Mouse (Mus musculus) 3T3-L1 (cell line): ENCODE results near the gene Rbpj.

ENCODE experiments used
- DNase-seq: peaks from one replicate; pipeline ENCODE4 v3.0.0-alpha.2; 2015; ENCODE audit warnings: low read depth, low spot score

The Rbpj gene

DNA sequence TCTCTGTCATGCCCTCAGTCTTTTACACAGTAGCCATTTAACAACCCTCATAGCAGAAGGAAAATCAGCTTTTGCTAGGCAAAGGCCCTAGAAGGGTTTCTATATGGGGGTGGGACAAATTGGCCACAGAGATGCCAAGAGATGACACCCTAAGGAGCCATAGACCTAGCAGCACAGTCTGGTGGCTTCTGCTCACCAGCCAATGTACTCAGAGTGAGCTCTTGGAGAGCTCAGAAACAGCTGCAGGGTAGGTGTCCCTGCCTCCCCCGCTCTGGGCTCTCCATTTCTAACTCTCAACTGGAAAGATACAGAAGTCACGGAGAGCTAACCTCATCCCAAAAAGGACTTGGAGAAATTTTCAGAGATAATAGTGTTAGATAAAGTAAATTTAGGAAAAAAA lies 44.0 kb downstream of the Rbpj start:
- no peak for DNase-seq

DNA sequence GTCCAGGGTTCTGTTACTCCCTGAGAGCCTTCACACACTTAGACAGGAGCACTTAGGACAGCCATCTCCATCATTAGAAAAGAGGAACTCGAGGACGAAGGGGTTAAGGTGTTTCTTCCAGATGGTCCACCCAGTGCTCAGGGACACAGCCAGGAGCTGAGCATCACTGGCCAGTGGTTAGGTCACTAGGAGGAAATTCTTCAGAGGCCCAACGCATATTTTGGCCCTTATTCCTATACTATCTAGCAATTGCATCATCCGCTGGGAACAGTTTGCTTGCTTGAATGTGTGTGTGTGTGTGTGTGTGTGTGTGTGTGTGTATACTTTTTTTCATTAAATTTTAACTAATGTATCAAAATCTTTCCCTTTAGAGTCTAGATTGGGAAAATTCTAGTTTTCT lies 45.5 kb downstream of the Rbpj start:
- peak; percentile 92 for DNase-seq

DNA sequence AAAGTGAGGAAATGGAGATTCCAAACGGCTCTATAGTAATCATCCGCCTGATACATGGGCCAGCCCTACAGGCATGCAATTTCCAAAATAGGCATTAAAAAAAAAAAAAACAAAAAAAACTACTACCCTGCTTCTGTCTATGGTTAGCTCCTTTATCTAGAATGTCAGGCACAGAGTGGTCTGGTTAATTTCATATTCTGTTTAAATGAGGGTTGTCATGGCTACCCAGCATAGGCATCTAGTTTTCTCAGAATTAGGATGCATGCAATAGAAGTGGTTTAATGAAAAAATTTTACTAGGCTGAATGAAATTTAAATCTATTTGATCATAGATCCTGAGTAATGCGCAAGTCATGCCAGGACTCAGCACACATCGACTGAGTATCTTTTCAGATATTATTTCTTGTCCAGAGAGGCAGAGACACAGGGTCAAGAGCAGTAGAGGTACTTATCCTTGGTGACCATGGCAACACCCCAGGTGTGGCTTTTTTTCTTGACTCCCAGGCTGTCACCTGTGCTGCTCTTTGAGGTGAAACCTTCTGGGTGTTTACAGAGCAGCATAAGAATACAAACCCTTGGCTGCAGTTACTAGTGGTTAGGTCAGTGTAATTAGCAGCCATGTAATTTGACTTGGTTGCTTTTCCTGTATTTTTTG lies 49.1 kb downstream of the Rbpj start:
- DNase-seq: no peak

DNA sequence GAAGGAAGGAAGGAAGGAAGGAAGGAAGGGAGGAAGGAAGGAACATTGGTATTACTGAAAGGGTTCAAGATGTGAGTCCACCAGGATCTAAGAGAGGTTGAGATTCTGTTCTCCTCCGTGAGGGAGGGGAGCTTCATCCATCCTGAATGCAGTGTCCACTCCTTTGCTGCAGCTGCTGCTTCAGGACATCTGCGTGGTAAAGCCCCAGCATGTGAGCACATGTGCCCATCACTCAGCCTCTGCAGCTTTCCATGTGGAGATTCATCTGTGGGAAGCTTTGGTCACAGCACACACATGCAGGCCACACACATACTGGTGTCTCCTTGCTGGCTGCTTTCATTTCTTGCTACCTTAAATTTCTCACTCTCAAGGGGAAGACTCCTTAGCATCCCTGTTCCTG lies 50.5 kb downstream of the Rbpj start:
- no peak for DNase-seq

DNA sequence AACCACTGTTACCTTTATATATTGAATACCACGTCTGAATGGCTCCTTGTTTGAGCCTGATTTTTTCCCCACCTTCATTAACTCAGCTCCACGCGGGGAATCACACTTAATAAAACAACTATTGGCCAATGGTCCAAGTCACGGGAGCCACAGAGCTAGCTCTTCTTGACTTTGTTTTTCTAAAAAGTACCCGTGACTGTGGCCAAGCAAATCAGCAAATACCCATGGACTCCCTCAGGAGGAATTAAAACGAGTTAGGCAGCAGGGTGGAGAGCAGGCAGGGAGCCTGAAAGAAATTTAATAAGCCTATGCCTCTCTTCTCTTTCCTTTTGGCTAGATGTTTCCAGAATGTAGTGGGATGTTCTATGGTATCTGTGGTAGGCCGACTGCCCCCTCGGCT lies 51.9 kb downstream of the Rbpj start:
- no peak for DNase-seq

DNA sequence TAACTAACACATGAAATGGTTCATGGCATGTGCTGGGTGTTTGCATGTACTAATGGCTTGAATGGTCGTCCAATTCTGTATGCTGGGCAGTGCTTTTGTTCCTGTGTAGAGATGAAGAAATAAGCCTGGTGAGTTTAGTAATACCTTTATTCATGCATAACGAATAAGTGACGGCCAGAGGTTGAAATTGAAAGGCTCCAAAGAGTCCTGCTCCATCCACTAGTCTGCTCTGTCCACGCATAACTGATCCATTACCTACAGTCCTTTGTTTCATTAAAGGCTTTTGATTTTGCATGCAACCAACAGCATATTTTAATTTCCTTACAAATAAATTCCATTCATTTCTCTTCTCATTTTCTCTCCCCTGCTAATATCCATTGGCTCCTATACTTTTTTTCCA lies 53.2 kb downstream of the Rbpj start:
- no peak for DNase-seq

DNA sequence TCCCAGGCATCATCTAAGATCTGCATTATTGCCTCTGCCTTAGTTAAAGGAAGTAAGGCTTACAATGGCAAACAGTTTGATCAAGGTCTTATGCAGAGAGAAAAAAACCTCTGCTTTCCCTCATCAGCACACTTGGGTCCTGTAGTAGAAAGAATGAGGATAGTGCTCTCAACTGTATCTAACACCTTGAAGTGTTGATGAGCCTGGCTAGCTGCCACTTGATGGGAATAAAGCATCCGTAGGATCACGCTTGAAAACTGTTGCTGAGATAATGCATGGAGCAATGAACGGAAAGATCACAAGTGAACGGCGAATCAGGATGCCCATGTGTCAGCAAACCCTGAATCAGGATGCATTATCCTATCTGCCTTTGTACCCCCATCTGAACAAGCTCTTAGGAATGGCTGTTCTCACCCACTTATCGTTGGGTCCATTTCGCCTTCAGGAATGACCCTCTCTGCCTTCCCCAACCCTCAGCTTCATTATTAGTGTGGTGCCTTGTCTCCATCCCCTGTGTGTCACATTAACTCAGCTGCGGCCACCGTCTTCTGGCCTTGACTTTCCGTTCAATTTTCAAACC lies 54.1 kb downstream of the Rbpj start:
- DNase-seq: no peak

DNA sequence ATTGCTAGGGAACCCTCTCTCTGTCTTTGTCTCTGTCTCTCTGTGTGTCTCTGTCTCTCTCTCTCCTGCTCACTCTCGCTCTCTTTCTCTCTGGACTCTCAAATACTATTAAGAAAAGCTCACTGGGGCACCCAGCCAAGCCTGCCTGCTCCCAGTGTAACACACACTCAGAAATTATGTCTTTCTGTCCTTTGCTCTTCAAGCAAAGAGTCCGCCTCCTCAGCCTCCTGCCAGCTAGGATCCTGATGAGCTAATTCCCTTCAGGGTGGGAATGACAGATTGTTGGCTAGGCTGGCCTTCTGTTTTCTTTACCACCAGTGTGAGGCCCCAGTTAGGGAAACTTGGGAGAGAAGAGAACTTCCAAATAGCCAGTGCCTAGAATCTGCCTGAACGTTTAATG lies 57.1 kb downstream of the Rbpj start:
- peak; percentile 98 for DNase-seq

DNA sequence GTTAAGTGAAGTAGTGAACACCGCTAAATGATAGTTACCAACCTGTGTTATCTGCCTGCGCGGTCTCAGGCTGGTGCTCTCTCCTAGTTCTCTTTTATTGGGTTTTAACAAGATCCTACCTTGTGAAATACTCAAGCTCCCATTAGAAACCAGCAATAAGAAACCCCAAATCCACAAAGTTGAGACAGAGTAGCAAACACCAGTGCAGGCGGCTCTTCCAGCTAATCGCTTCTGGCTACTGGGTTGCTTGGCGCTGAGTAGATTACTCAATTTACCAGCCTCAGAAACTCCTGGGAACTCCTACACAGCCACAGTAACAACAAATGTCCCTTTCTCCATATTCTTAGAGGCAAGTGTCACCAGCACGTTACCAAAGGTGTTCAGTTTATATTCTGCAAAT lies 58.2 kb downstream of the Rbpj start:
- DNase-seq: no peak

DNA sequence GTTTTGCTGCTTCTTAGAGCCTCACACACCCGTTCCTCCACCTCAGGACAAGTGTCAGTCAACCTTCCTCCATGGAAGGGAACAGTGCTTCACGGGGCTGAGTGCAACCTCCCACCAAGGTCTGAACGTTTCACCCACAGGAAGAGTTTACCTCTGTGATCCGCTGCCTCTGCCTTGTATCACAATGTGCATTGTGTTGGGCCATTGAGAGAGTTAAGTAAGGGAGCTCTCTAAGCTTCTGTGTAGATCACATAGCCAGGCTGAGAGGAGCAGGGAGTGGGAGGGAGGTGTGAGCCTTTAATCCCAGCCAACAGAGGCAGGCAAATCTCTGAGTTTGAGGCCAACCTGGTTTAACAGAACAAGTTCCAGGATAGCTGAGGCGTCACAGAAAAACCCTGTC lies 58.9 kb downstream of the Rbpj start:
- DNase-seq: no peak

DNA sequence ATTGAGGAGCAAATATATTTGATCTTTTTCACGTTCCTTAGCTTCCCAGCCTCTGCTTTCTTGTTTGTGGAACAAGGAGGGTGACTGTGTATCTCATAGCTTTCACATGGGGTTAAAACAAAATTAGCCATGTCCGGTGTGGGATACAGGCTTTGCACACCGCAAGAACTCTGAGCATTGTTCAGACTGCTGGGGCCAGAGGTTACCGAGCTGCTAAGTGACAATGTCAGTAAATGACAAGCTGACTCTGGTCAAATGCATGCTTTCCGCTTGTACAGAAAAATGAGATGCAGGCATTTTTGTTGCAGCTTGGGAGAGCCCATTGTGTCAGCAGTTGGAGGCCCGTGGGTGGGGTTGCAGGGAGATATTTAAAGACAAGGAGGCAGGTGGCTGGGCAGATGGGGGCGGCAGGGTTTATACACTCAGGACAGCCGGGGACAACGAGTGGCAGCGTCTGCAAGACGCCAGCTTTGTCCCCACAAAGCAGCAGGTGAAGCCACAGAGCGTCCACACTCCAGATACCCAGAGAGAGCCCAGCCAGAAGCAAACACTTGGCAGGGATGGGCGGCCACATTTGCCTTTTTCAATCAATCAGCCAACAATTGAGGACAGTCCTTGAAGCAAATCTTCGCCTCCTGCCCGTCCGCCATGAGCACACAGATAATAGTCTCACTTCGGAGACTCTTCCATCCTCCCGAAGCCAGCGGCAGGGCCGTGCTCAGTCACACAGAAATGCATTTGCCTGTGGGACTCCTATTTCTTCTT lies 59.5 kb downstream of the Rbpj start:
- no peak for DNase-seq

DNA sequence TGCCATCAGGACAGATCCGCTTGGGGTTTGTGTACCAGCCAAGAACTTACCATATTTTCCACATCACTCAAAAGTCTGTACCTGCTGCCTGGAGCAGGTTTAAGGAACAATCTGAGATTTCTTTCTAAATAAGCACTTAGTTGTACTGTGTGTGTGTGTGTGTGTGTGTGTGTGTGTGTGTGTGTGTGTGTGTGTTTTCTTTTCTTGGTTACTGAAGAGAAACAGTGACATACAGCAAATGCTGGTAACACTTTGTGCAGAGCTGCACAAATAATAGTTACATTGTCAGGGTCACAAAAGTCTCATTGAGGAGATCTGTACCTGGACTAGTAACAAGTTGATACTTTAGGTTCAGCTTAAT lies 60.1 kb downstream of the Rbpj start:
- DNase-seq: no peak

DNA sequence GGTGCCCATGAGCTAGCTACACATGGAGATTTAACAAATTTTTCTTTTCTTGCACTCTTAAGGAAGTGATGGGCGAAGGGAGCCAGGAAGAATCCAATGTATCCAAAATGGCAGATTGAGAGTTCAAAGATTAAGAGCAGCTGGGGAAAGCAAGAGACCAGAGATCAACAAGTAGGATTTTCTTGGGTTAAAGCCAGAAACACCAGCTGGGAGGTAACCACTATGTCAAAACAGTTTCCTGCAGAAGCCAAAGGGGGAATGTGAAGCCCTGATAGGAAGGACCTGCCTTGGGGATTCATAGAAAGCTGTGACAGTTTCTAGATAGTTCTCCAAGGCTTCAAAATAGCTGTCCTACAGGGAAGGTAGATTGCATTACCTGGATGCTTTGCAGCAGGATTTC lies 63.9 kb downstream of the Rbpj start:
- peak; percentile 51 for DNase-seq

DNA sequence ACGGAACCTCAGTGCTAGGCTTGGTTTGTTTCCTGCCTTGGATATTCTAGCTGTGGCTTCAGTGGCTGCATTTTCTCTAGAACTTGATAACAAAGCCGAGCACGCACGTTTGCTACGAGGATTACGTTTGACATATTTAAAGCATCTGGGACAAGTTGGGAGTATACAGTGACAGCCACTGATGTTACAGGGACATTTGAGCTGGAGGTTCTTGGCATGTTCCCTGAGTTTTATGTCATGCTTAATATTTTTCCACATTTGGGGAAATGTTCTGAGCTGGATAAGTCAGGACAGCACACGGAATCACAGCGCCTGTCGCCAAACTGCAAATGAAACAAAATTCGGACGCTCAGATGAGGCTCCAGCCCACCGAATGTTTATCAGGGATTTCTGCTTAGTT lies 69.1 kb downstream of the Rbpj start:
- no peak for DNase-seq

DNA sequence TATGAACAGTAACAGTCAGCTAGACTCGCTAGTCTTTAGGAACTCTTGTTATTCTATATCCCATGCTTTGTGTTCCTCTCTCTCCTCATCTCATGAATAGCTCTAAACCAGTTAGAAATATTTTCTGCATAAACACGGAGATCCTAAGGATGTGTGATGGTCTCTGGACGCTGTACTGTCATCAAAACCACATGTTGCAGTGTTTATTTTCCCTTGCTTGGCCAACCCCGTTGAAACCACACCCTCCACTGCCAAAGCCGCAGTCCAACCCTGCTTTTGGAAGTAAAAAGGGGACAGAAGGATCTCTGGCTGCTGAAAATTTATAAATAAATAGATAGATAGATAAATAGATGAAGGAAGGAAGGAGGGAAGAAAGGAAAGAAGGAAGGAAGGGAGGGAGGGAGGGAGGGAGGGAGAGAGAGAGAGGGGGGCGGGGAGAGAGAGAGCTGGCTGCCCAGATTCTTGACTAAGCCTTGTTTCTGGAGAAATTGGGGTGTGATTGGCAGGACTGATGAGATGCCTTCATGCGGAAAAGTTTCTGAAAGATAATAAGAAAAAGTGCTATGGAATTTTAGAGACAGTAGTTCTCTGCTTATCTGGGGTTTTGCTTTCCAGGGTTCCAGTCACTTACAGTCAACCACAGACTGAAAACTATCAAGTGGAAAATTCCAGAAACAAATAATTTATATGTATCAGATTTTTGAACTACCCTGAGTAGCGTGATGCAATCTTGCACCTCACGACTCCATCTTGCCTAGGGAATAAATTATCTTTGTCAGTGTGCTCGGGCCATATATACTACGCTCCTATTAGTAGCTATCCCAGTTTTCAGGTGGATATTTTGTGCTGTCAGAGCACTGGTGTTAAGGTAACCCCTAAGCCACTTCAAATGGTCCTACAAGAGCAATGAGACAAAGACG lies 70.9 kb downstream of the Rbpj start:
- peak; percentile 88 for DNase-seq

DNA sequence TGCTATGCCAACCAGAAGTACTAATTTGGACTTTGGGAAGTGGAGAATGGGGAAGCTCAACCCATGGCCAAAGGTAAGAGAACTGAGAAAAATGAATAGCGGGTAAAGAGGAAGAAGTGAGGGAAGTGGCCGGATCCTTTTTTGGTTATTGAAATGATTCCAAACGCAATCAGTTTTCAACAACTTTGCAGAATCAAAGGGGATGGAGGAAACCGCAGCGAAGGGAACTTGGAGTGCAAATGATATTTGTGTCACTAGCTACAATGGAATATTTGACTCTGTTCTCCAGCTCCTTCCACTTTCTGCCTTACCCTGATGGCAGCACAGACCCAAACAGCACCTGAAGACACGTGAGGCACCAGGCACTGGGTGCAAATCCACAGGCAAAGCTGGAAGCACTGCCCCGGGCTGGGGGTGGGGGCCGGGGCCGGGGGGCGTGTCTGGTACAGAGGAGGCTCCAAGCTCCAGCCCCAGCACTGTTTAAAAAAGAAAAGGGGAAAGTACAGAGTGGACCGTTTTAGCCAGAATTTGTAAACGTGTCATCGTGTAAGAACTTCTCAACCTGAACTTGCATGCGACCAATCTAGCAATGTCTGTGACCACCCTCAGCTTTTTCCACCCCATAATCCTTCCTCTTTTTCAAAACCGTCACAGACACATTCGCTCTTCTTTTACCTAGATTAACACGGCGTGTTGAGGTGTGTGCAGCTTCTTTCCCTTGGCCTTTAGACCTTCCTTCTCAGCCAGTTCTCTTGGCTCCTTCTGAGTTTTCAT lies 74.1 kb downstream of the Rbpj start:
- no peak for DNase-seq

DNA sequence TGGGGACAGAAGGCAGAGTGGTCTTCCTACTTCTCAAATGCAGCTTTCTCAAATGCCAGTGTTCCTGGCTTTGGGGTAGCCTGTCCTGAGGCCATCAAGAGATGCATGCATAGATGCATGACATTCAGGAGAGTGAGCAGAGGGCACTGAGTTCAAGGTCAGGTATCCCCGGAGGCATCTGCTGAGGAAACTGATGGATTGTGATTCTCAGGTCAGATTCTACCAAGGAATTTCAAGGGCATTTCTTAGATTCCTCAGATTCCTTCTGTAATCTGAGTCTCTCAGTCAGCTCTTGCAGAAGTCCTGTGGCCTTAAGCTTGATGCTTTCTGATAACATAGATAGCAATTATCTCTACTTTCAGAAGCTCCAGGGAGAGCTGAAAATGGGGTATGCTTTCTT lies 76.1 kb downstream of the Rbpj start:
- peak; percentile 61 for DNase-seq

DNA sequence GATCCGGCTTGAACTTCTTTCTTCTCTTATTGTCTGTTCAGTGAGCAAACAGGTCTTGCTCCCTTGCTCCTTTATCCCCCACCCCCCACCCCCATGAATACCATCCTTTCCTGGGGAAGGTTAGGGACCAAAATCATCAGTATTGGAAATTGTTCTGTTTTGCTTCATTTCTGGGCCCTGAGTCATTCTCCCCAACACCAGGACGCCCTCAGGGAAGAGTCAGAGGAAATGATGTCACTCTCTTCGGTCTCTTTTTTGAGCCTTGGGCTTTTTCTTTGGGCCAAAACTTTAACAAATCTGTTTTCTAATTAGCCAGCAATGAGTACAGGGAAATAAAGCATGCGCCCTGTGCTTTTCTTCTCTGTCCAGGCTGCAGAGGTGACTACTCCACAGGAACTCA lies 77.4 kb downstream of the Rbpj start:
- DNase-seq: peak; percentile 91

DNA sequence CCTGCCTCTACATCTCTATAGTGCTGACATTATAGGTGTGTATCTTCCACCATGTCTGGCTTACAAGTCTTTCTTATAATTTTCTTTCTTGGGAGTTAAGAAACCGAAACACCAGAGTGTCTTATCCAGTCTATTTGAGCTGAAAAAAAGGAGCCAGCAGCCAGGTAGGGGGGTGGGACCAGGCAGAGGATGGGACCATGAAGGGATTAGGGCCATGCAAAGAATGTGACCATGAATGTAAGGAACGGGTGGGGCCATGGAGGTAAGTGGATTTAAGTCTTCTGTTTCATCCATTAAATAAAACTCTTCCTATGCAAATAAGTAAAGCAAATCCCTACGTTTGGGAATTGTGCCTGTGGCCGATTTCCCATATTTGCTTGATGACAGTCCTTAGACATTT lies 78.0 kb downstream of the Rbpj start:
- no peak for DNase-seq

DNA sequence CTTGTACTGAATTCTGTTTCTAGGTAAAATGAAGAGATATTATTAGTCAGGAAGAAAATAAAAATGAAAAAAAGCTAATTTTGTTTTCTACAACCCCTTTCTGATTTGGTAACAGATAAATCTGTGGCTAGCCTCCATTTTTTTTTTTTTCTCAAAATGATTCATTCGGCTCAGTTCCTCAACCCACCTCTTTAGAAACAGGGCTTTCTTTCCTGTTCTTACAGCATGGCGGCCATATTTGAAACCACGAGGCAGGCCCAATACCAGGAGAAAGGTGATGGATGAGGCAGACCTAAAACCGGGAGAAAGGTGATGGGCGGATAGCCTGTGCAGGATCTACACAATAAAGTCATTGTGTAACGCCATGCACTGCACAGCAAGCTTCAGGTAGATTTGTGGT lies 80.5 kb downstream of the Rbpj start:
- peak; percentile 60 for DNase-seq

DNA sequence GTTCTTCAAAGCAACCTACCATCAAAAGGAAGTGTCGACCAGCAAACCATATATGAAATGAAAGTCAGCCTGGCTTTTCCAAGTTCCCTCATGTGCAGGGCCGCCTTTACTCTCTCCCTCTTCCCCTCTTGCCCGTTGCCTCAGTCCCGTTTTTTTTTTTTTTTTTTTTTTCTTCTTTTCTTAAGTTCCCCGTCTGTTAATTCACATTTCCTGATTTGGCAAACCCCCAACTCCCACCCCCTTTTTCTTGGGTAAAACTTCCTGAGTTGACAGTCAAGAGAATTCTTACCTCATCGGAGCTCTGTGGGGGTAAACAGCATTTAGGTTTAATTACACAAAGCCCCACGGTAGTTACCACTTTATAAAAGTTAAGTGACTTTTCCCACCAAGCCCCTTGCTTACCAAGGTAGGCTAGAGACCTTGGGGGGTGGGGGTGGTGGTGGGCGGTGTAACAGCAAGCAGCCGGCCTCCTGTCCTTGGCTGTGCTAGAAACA lies 81.1 kb downstream of the Rbpj start:
- DNase-seq: no peak
